Mouse (Mus musculus) lung, postnatal 0 days (tissue): Measurements from ENCODE around the gene Gemin5.

Experiments used
- CTCF ChIP-seq: IDR thresholded peaks from 2 replicates; pipeline ENCODE4 v1.5.1; 2016; ENCODE audit warnings: antibody characterized with exemption, mild to moderate bottlenecking
- EP300 ChIP-seq: IDR thresholded peaks from 2 replicates; pipeline ENCODE4 v1.6.1; 2016; ENCODE audit warnings: antibody characterized with exemption, mild to moderate bottlenecking, control low read depth

GRCm38 (mm10) chr11:58107664-58108337, 60.5 kb downstream of the Gemin5 start:
- no peak for TF ChIP-seq CTCF
- TF ChIP-seq EP300: no peak
